Mouse (Mus musculus) embryonic facial prominence, embryonic 11.5 days (tissue): ENCODE measurements around the gene Pofut2. TPM values are rescaled to one million over a fixed set of nuclear protein-coding genes. Genes with fewer than 3 reads are reported as not detected.

Experiments
- ATAC-seq: fragments of 200-750 bp; cut with Nextera tagmentation; replicated peaks from 2 replicates; pipeline ENCODE4 v1.8.0; 2017; ENCODE audit warnings: low read depth; ENCODE audit not compliant: insufficient number of reproducible peaks, low FRiP score, low TSS enrichment
- DNase-seq: peaks from one replicate; pipeline ENCODE4 v3.0.0-alpha.2; 2015; ENCODE audit warnings: low spot score
- H3K27ac ChIP-seq: fragments of 300-500 bp; sonication (generic); replicated peaks from 2 replicates; pipeline ENCODE4 v1.5.1; 2014; ENCODE audit warnings: mild to moderate bottlenecking, low read depth, low read length, control low read depth
- H3K27me3 ChIP-seq: fragments of 300-500 bp; sonication (generic); 2 replicates; pipeline ENCODE4 v1.6.1; 2014; ENCODE audit warnings: mild to moderate bottlenecking, low read length, moderate library complexity, mixed read lengths; ENCODE audit not compliant: control insufficient read depth, insufficient read depth
- H3K36me3 ChIP-seq: fragments of 300-500 bp; sonication (generic); replicated peaks from 2 replicates; pipeline ENCODE4 v1.6.1; 2014; ENCODE audit warnings: low read depth, mild to moderate bottlenecking, low read length, moderate library complexity, mixed read lengths; ENCODE audit not compliant: control insufficient read depth, insufficient read depth
- H3K4me1 ChIP-seq: fragments of 300-500 bp; sonication (generic); 2 replicates; pipeline ENCODE4 v1.6.1; 2014; ENCODE audit warnings: low read length, mixed read lengths; ENCODE audit not compliant: control insufficient read depth, insufficient read depth
- H3K4me2 ChIP-seq: fragments of 300-500 bp; sonication (generic); 2 replicates; pipeline ENCODE4 v1.6.1; 2014; ENCODE audit warnings: low read depth, mild to moderate bottlenecking, control low read depth, low read length, moderate library complexity
- H3K4me3 ChIP-seq: fragments of 300-500 bp; sonication (generic); 2 replicates; pipeline ENCODE4 v1.5.1; 2014; ENCODE audit warnings: low read depth, low read length, control low read depth
- H3K9ac ChIP-seq: fragments of 300-500 bp; sonication (generic); replicated peaks from 2 replicates; pipeline ENCODE4 v1.6.1; 2014; ENCODE audit warnings: mild to moderate bottlenecking, control low read depth, low read length
- H3K9me3 ChIP-seq: fragments of 300-500 bp; sonication (generic); replicated peaks from 2 replicates; pipeline ENCODE4 v1.6.1; 2016; ENCODE audit warnings: mild to moderate bottlenecking, low read length, inconsistent platforms, mixed read lengths; ENCODE audit not compliant: control insufficient read depth
- WGBS: fragments of 180-500 bp; shearing (Covaris S2); extraction: QIAGEN DNeasy Blood & Tissue Kit; methylation state at CpG from one replicate; pipeline ENCODE4 v1.1.7; 2014; 5-methylcytosine and 5-hydroxymethylcytosine counted together
- polyA plus RNA-seq: library from polyadenylated mRNA; unstranded; fragments of >200 nt; fragmentation: Nextera tagmentation; extraction: Ambion mirVana; gene quantifications from 2 replicates; pipeline ENCODE4 v1.2.1, GENCODE M21; 2014

Pofut2 gene
- polyA plus RNA-seq, 1 experiment from 2014 or later = 68.4 TPM

DNA sequence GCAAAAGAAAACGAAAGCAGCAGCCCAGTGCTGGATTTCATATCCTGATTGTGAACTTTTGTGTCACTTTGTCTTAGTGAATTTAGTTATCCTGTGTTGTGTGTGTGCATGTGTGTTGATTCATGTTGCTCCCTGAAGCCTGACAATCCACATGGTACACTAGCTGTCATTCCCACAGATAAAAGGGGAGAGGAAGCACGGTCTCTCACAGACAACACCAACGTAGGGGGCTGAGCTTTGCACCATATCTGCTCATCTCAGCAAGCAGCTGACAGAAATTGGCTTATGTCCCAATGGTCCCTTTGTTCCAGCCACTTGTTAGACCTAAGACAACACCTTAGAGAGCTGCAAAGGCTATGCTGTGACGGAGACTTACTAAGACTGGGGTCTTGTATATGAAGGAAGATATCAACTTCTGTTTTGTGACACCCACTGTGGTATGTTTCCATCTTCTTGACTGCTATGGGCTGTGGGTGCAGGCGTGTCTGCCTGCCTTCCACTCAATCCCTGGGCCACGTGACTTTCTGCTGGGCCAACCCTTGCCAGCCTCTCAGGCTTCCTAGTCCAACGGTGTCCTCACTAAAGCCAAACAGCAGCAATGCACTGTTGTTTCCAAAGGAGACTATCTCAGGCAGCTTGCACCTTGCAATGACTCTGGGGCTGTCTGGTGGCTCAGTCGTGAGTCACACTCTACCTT is 41.4 kb downstream of the Pofut2 start:
- ATAC-seq = no peak
- Histone ChIP-seq H3K4me3 (no peak overlapping the region), H3K27ac (no peak overlapping the region), H3K4me1 (no peaks in the 10 kb centered on the region), H3K27me3 (no peaks in the 10 kb centered on the region), H3K36me3 (no peaks in the 10 kb centered on the region), H3K9ac (no peak overlapping the region), H3K4me2 (no peak overlapping the region), H3K9me3 (no peaks in the 10 kb centered on the region)
- no peak for DNase-seq
- 85% methylated on average over 8 of the region's 8 CpGs for WGBS

DNA sequence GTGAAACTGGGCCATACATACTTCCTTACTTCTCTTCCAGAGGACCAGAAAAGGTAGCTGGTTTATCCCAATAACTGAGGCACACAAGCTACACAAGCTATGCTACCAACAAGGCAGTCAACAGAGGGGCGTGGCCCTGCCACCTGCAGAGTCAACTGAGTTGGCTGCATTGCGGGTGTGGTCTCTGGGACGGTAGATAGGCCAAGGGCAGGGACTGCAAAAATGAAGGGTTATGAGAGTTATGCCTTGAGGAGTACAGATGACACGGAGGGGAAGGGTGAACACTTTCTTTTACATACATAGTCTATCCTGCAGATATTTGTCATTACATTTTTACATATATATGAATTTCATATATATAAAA is 41.9 kb downstream of the Pofut2 start:
- Histone ChIP-seq H3K9me3 (no peaks in the 10 kb centered on the region), H3K4me2 (no peak overlapping the region), H3K27ac (no peak overlapping the region), H3K4me3 (no peak overlapping the region), H3K4me1 (no peaks in the 10 kb centered on the region), H3K9ac (no peak overlapping the region), H3K36me3 (no peaks in the 10 kb centered on the region), H3K27me3 (no peaks in the 10 kb centered on the region)
- no peak for ATAC-seq
- WGBS = 85% methylated on average over 4 of the region's 4 CpGs
- no peak for DNase-seq

DNA sequence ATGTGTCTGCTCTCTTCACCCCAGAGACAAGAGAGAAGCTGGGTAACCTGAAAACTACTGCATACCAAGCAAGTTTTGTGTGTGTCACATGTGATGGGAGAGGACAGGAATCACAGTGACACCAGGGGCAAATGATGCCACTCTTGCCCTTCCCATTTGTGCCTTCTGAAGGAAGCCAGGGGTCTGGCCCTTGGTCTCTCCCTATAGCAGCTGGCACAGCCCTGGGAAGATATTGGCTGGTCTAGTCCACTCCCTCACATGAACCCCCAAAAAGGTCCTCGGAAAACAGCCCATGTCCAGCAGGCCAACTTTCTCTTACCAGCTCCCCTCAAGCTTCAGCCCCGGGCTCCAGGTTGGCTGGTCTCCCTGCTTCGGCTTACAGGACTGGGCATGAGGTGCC is 45.3 kb downstream of the Pofut2 start:
- Histone ChIP-seq H3K27me3 (no peaks in the 10 kb centered on the region), H3K27ac (no peak overlapping the region), H3K9me3 (no peaks in the 10 kb centered on the region), H3K4me1 (no peaks in the 10 kb centered on the region), H3K4me3 (no peak overlapping the region), H3K9ac (no peak overlapping the region), H3K36me3 (no peaks in the 10 kb centered on the region), H3K4me2 (no peak overlapping the region)
- 59% methylated on average over 3 of the region's 3 CpGs for WGBS
- DNase-seq = no peak
- ATAC-seq = no peak

DNA sequence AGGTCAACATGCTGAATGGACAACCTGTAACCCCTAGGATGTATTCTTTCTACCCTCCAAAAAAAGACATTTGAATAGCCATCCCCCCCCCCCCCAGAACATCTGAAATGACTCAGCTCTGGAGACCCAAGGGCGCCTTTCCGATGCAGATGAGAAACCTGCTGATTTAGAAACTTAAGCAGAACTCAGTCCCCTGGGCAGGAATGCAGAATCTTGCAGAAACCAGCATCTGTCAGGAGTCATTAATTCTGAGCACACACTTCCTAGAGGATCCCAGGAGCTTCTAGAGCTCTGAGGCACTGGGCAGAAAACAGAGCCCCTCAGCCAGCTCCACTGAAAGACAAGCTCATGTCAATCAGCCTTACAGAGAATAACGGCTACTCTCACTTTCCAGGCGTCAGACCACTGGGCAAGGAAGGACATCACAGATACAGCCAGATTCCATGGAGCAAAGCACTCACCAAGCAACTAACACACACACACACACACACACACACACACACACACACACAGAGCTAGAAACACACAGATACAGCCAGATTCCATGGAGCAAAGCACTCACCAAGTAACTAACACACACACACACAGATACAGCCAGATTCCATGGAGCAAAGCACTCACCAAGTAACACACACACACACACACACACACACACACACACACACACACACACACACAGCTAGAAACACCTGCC is 46.0 kb downstream of the Pofut2 start:
- Histone ChIP-seq H3K9ac (no peak overlapping the region), H3K27ac (no peak overlapping the region), H3K4me2 (no peak overlapping the region), H3K9me3 (no peaks in the 10 kb centered on the region), H3K27me3 (no peaks in the 10 kb centered on the region), H3K36me3 (no peaks in the 10 kb centered on the region), H3K4me1 (no peaks in the 10 kb centered on the region), H3K4me3 (no peak overlapping the region)
- ATAC-seq (no peak), DNase-seq (no peak)
- 27% methylated on average over 4 of the region's 4 CpGs for WGBS

DNA sequence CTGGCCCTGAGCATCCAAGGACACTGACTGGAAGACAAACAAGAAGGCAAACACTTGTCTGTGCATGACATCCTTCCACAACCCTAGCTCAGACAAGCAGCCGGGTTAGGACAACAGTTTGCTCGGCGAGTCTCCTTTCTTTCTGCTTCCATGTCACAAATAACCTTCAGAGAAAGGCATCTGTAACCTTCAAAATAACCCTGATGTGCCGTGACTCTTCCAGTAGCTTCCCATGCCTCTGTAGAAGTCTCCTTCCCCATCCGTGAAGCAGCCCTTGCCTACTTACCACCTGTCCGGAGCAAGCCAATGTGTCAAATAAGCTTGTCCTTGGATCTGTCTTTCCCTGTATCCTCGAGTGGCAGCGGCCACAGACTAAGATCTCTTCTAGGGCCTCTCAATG is 46.7 kb downstream of the Pofut2 start:
- DNase-seq = no peak
- Histone ChIP-seq H3K4me1 (no peaks in the 10 kb centered on the region), H3K27ac (no peak overlapping the region), H3K36me3 (no peaks in the 10 kb centered on the region), H3K9me3 (no peaks in the 10 kb centered on the region), H3K9ac (no peak overlapping the region), H3K4me3 (no peak overlapping the region), H3K27me3 (no peaks in the 10 kb centered on the region), H3K4me2 (no peak overlapping the region)
- ATAC-seq = no peak
- 79% methylated on average over 8 of the region's 8 CpGs for WGBS

DNA sequence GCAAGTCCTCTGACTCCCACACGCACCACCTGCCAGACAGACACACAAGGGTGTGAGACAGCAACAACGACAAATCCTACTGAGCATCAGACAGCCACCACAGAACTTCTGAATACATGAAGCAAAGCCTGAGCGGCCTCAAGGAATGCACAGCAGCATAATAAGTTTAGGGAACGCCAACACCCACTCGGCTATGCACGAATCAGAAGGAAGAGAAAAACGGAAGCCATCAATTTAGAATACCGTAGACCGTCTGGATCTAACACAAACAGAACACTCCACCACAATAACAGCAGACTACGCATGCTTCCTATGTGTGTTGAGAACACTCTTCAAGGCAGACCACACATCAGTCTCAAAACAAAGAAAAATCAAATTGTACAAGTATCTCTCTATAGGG is 50.0 kb downstream of the Pofut2 start:
- DNase-seq = no peak
- Histone ChIP-seq H3K36me3 (no peaks in the 10 kb centered on the region), H3K4me3 (no peak overlapping the region), H3K27me3 (no peaks in the 10 kb centered on the region), H3K27ac (no peak overlapping the region), H3K4me2 (no peak overlapping the region), H3K9ac (no peak overlapping the region), H3K9me3 (no peaks in the 10 kb centered on the region), H3K4me1 (no peaks in the 10 kb centered on the region)
- 76% methylated on average over 10 of the region's 10 CpGs for WGBS
- no peak for ATAC-seq

DNA sequence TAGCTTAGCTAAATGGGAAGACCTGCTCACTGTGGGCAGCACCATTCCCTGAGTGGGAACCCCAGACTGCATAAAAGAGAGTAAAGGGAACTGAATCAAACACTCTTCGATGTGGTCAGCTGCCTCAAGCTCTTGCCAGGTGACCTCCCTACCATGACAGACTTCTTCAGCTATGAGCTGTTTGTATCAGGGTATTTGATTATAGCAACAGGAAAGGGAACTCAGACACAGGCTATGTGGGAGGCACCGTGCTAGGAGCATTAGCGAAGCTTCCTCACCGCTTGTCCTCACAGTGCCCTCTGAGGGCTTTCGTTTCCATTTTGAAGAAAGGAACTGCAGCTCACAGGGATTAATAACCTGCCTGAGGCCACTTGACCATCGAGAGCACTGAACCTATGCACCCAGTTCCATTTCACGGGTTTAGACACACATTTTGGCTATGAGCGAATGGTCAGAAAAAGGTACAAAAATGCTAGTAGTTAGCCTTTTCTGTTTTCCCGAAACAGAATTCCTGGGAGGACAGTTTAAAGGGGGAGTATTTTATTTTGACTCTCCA is 55.8 kb downstream of the Pofut2 start:
- no peak for DNase-seq

DNA sequence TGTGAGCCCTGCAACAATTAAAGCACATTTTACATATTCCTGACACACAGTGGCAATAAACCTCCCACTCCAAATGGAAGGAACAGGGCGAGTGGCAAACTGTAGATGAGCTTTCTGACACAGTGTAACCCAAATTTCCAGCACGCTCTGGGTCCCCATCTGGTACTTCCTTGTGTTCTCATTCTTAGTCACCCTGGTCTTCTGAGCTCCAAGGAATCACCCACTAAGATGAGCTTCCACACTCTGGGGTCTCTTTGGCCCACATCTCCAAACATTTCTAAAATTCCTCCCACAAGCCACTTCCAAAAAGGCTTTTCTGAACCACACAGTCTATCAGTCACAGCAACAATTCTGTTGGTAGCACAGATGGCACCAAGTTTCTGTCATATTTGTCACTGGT is 56.7 kb downstream of the Pofut2 start:
- Histone ChIP-seq H3K4me3 (no peak overlapping the region), H3K4me2 (no peak overlapping the region), H3K27me3 (no peaks in the 10 kb centered on the region), H3K27ac (no peak overlapping the region), H3K36me3 (no peaks in the 10 kb centered on the region), H3K4me1 (no peaks in the 10 kb centered on the region), H3K9ac (no peak overlapping the region), H3K9me3 (no peaks in the 10 kb centered on the region)
- DNase-seq (no peak), ATAC-seq (no peak)
- 89% methylated on average over 2 of the region's 2 CpGs for WGBS

More for the DNA sequence above, 55.8 kb downstream of the Pofut2 start:
- H3K36me3 ChIP-seq = no peaks in the 10 kb centered on the region
- no peak for ATAC-seq
- H3K9me3 ChIP-seq = no peaks in the 10 kb centered on the region
- H3K4me2 ChIP-seq = no peak overlapping the region
- no peak overlapping the region for H3K9ac ChIP-seq
- no peaks in the 10 kb centered on the region for H3K27me3 ChIP-seq
- no peak overlapping the region for H3K27ac ChIP-seq
- no peaks in the 10 kb centered on the region for H3K4me1 ChIP-seq
- WGBS = 84% methylated on average over 9 of the region's 9 CpGs
- H3K4me3 ChIP-seq = no peak overlapping the region
